Mouse (Mus musculus): Measurements from ENCODE around the gene Fars2.

Fars2 gene

DNA sequence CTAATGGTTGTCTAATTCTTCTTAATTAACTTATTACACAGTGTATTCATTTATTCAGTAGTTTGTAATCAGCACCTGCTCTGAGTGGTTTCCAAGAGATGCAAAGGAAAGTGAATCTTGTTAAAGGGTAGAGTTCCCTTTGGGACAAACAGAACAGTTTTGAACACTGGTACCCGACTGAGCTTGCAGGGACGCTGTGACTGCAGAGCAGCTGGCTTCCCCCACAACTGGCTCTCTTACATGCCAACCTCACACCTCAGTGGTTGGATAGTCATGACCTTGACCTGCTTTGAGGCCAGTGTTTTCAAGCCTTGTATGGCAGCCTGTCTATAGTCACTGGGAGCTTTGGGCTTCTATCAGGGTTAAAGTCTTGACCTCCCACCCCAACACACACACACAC is 156.3 kb downstream of the Fars2 start:
- in situ Hi-C loops (cut with MboI; ENCODE audit: low pct_unique_long_range_greater_than_20kb in 1 of 2, low sequenced_read_pairs in 2 of 2, unreplicated experiment in 1 of 2), result no loop called here

DNA sequence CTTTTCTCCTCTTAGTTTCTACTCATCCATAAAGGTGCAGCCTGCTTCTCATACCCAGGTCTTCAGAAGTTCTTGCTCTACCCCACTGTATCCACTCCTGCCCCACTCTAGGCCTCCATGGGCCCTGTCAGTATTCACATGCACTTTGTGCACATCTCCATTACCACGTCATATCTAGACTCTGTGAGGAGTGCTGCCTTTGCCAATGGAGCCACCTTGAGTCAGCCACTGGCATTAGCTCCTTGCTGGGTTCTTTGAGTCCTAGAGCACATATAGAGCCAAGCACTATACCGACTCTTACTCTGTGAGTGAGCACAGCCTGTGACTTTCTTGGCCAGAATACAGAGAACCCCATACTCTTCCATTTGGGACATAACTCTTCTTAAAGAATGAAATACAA is 159.0 kb downstream of the Fars2 start:
- in situ Hi-C loops (cut with MboI; ENCODE audit: low pct_unique_long_range_greater_than_20kb in 1 of 2, low sequenced_read_pairs in 2 of 2, unreplicated experiment in 1 of 2), result no loop called here

DNA sequence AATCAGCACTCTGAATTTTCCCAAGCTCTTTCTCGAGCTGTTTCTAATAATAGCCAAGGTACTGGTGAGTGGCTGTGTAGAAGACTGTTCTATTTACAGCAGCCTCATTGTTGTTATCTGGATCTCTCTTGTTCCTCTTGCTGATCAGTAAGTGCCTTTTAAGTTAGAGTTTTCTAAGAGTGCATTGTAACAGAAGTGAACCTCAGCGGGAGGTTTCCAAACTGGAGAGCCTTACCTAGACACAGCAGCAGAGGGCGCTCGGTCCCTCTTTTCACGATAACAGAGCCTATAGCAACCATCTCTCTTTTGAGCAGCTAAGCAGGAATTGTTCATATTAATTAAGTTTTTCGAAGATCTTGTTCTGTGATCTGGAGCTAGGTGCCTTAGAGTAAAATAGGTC is 164.8 kb downstream of the Fars2 start:
- in situ Hi-C loops (cut with MboI; ENCODE audit: low pct_unique_long_range_greater_than_20kb in 1 of 2, low sequenced_read_pairs in 2 of 2, unreplicated experiment in 1 of 2), result no loop called here

DNA sequence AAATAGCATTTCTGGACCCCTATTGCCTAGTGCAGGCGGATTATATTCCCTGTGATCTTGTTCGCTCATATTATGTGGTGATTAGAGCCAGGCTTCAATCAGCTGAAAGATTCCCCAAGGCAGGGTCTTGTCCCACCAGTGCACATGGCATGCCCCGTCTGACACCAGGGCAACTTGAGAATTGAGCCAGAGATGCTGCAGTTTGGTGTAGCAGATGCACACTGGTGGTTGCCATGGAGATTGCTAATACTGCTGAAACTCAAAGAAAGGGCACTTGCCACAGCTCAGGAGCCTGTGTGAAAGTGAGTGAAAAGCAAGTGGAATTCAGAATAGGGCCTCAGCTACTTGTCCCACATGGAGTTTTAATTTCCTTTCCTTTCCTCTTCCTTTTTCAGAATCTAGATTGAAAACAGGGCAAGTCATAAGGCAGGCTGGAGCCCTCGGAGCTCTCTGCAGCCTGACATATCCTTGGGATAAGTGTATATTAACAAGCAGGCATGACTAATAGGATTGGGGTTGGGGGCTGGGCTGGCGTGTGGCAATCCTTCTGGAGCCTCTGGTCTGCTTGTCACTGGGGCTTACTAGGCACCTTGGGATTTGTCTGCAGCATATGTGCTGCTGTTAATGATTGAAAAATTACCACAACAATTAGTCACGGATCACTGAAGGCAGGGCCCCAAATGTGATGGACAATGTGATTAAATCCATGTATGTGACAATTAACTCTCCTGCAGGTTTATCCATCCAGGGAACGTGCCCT is 165.8 kb downstream of the Fars2 start:
- in situ Hi-C loops (cut with MboI; ENCODE audit: low pct_unique_long_range_greater_than_20kb in 1 of 2, low sequenced_read_pairs in 2 of 2, unreplicated experiment in 1 of 2), result no loop called here

DNA sequence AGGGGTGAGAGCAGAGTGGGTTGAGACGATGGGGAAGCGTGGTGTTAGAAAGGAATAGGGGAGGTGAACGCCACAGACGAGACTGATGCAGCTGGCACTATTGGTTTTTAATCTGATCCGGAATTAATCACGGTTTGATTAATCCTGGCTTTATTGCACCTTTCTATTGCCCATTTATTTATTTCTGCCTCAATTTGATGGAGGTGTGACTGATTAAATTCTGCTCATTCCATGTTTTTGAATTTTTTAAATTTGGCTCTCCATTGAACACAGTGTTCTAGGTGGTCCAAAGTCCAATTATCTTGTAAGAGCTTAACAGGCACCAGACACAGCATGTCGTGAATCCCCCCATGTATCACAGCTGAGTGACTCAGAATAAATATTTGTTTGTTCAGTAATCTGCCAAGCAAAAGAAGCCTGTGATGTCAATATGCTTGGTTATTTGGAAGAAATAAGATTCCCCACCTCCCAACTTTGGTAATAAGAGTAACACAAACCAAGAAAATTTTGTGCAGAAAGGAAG is 166.4 kb downstream of the Fars2 start:
- in situ Hi-C loops (cut with MboI; ENCODE audit: low pct_unique_long_range_greater_than_20kb in 1 of 2, low sequenced_read_pairs in 2 of 2, unreplicated experiment in 1 of 2), result no loop called here

DNA sequence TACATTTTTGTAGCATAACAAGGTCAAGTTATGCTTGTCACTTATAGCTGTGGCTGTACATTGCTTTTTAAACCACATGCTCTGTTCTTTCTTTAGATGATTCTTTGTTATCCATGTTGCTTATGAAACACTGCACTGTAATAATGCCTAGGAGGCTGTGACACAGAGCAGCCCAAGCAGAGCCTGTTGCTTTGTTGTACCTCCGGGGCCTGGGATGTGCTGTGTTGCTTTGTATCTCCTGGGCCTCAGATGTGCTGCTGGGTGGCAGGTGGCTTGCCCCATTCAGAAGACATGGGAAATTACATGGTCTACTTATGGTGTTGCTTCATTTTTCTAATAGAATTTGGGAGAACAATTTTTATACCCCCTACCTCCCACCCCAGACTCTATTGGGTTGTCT is 166.9 kb downstream of the Fars2 start:
- in situ Hi-C loops (cut with MboI; ENCODE audit: low pct_unique_long_range_greater_than_20kb in 1 of 2, low sequenced_read_pairs in 2 of 2, unreplicated experiment in 1 of 2), result no loop called here

DNA sequence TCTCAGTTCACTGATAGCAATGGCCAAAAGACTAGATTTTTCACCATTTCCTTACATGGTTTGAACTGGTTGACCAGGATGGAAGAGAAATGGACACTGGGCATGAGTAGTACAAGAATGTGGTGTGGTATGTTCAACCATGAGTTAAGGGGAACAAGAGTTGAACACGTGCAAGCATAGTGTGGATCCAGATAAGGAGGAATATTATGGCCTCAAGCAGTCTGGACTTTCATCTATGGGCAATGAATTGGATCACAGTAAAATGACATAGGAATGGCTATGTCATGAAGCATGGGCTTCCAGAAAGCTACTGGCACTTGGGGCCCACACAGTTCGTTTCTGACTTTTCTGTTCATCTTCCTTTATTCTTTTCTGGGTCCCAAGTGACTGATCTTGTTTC is 168.0 kb downstream of the Fars2 start:
- in situ Hi-C loops (cut with MboI; ENCODE audit: low pct_unique_long_range_greater_than_20kb in 1 of 2, low sequenced_read_pairs in 2 of 2, unreplicated experiment in 1 of 2), result no loop called here

DNA sequence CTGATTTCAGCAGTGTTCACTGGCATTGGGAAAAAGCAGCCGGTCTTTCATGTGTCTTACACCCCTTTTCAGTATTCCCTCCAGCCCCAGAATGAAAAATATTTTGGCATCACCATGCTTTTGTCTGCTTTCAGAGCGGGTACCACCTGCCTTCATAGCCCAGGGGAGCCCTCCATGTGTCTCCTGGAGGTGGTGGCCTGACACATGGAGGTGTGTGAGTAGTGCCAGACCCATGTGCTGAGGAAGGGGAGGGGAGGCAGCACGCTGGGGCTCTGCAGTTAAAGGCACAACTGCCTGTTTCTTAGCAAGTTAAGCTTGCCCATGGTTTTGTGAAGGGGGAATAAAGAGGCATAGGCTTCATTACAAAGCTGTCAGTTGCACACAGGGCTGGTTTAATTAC is 176.3 kb downstream of the Fars2 start:
- in situ Hi-C loops (cut with MboI; ENCODE audit: low pct_unique_long_range_greater_than_20kb in 1 of 2, low sequenced_read_pairs in 2 of 2, unreplicated experiment in 1 of 2), result no loop called here

DNA sequence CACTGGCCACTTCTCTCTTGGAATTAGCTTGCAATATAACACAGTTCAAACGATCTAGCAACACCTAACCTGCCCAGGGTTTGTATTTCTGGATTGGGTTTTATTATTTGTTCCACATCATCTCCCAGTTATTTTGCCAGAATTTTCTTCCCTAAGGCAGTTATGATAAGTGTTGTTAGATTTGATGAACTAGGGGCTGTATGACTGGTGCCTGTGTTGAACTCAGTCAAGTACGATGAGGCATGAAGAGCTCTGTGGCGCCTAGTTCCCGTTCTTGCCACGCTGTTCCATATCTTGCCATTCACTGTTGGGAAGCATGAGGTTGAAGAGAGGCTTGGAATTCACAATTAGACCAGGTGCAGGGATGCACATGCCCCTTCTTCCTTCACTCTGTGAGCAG is 177.3 kb downstream of the Fars2 start:
- in situ Hi-C loops (cut with MboI; ENCODE audit: low pct_unique_long_range_greater_than_20kb in 1 of 2, low sequenced_read_pairs in 2 of 2, unreplicated experiment in 1 of 2), result no loop called here

DNA sequence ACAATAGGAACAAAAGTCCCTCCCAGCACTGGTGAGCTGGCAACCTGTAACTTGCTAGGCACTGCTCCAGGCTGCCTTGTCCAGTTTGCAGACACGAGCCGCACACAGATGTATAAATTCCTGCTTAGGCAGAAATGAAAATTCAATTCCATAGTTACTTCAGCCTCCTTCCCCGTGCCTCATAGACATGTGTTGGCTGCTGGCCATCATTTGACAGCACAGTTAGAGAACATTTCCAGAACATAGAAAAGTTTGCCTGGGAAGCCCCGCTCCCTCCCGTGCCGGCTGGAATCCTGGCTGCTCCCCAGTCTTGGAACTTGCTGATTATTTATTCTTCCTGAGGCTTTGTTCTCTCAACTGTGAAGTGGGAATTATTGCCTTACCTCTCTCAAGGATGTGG is 178.6 kb downstream of the Fars2 start:
- in situ Hi-C loops (cut with MboI; ENCODE audit: low pct_unique_long_range_greater_than_20kb in 1 of 2, low sequenced_read_pairs in 2 of 2, unreplicated experiment in 1 of 2), result no loop called here

DNA sequence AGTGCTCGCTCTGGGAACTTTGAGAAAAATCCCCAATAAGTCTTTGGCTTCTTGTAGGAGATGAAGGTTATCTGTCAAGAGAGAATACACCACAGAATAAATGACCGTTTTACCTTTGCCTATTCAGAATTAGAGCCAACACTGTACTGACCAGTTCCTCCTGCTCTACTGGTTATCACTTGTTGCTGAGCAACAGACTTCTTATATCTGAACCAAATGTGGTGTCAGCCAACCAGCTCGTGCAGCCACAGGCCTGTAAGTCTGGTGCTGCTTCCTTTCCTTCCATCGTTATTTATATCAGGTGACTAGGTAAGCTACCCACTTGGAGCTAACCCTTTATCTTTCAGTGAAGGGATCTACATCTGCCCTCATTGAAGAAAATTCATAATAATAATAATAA is 179.4 kb downstream of the Fars2 start:
- in situ Hi-C loops (cut with MboI; ENCODE audit: low pct_unique_long_range_greater_than_20kb in 1 of 2, low sequenced_read_pairs in 2 of 2, unreplicated experiment in 1 of 2), result no loop called here

DNA sequence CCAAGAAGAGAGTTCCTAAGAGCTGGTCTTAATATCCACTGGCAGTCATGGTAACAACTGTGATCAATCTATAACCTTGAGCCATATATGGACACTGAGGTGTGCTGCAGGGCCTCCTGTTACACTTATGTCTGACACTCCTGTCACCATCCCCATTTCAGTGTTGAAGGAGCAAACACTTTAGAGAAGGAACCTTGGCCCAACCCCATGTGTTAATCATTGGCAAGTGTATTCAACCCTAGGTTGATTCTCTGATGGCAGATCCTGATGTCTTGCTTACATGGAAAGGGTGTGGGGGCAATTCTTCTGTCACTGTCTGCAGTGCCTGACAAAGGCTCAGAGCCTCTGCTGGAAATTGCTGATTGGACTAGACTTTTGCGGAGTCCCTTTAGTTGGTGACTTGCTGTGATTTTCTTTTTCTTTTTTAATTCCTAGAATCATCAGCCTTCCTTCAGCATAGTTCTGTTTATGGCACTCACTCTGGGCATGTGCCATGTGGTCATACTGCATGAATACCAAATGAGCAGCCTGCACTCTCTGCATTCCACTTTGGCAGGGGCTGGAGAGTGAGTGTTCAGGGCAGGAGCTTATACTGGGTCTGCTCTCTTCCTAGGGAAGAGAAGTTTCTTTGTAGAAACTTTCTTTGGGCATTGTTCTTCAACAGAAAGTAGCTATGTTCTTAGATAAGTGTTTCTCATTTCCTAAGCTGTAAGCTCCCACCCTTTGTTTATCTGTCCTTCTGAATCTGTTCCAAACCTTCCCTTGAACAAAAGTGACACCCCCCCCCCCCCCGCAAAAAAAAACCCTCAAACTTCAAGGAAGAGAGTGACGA is 181.0 kb downstream of the Fars2 start:
- in situ Hi-C loops (cut with MboI; ENCODE audit: low pct_unique_long_range_greater_than_20kb in 1 of 2, low sequenced_read_pairs in 2 of 2, unreplicated experiment in 1 of 2), result no loop called here

DNA sequence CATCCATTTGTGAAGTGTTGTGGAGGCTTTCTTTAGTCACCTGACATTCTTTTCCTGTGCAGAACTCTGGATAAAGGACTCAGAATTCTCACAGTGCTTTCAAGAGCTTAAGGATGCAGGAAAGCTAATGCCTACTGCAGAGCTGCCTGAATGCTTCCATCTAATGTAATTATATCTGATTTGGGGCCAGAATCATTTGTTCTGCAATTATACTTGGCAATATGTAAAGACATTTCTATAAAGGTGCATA is 181.5 kb downstream of the Fars2 start:
- in situ Hi-C loops (cut with MboI; ENCODE audit: low pct_unique_long_range_greater_than_20kb in 1 of 2, low sequenced_read_pairs in 2 of 2, unreplicated experiment in 1 of 2), result no loop called here

DNA sequence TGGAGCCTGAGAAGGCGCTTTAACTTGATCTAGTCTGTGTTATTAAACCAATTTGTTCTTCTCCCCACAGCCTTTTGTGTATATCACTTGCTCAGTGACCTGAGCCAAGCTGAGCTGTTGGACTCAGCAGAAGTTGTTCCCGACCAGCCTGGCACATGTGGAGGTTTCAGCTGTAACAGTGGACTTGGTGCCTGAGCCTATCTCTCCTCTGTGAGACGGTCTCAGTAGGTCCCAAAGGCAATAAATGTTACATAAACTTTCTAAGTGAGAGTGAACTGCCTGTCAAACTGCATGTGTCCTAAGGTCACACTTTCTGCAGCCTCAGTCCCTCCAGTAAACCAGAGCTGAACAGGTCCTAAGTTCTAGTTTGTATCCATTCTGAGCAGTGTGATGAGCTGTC is 185.6 kb downstream of the Fars2 start:
- in situ Hi-C loops (cut with MboI; ENCODE audit: low pct_unique_long_range_greater_than_20kb in 1 of 2, low sequenced_read_pairs in 2 of 2, unreplicated experiment in 1 of 2), result no loop called here

DNA sequence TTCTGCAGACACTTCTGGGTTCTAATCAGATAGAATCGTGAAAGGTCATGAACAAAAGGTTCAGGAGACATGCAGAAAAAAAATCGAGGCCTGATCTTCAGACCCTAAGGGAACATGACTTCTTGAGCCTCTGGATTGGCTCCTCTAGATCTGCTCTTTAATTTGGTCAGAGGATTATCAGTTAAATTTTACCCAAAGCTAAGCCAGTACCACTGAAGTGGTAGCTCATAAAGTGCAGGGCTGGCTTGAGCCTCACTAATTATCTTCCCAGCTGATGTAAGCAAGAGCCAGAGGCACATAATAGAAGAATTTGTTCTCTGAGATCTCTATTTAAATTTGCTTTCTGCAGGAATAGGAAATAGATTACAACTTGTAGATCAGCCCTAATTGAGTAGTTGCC is 188.1 kb downstream of the Fars2 start:
- in situ Hi-C loops (cut with MboI; ENCODE audit: low pct_unique_long_range_greater_than_20kb in 1 of 2, low sequenced_read_pairs in 2 of 2, unreplicated experiment in 1 of 2), result no loop called here

DNA sequence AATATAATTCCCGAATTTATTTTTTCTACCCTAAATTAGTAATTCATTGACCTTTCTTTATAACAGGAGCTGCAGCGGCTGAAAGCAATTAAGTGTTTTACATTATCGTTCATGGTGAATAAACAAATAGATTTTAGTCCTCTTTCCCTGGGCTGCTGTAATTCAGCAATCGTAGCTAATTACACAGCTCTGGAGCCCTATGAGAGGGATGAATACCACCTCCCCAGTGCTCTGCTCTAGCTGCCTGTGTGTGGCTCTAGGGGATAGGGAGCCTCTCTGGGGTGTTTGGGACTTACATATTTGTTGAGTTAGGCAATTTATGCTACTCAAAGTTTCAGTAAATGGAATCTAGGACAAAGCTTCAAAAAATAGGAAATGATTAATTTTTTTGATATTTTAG is 190.2 kb downstream of the Fars2 start:
- in situ Hi-C loops (cut with MboI; ENCODE audit: low pct_unique_long_range_greater_than_20kb in 1 of 2, low sequenced_read_pairs in 2 of 2, unreplicated experiment in 1 of 2), result no loop called here

DNA sequence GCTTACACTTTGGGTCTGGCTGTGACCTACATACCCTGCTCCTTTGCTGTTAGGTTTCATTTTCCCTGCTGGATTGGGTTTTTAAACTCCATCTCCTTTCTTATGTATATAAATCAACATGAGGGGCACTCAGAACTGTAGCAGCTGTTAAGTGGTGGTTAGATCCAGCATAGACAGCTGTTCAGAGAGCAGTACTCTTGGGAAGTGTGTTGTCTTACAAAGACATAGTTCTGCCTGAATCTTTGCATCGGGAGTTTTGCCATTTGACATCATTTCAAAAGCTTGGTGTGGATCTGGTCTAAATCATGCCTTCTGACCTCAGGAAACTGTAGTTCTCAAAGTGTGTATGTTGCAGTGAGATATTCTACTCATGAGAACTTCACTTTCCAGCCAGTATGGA is 191.9 kb downstream of the Fars2 start:
- in situ Hi-C loops (cut with MboI; ENCODE audit: low pct_unique_long_range_greater_than_20kb in 1 of 2, low sequenced_read_pairs in 2 of 2, unreplicated experiment in 1 of 2), result no loop called here

DNA sequence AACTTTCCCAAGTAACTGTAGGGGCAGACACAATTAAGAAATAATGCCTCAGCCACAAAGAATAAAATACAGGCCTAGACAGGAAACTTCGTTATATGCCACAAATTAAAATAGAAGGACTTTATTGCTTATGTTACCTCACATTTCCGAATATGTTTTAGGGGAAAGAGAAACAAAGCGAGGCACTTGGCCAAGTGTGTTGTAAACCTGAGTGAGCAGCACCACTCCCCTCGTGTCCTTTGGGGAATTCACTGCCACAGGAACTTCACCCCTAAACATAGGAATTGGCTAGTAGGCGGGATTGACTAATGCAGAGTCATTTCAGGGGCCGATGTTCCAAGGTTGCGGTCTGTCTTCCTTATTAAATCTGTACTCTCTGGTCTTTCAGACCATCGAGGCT is 197.0 kb downstream of the Fars2 start:
- in situ Hi-C loops (cut with MboI; ENCODE audit: low pct_unique_long_range_greater_than_20kb in 1 of 2, low sequenced_read_pairs in 2 of 2, unreplicated experiment in 1 of 2), result no loop called here

DNA sequence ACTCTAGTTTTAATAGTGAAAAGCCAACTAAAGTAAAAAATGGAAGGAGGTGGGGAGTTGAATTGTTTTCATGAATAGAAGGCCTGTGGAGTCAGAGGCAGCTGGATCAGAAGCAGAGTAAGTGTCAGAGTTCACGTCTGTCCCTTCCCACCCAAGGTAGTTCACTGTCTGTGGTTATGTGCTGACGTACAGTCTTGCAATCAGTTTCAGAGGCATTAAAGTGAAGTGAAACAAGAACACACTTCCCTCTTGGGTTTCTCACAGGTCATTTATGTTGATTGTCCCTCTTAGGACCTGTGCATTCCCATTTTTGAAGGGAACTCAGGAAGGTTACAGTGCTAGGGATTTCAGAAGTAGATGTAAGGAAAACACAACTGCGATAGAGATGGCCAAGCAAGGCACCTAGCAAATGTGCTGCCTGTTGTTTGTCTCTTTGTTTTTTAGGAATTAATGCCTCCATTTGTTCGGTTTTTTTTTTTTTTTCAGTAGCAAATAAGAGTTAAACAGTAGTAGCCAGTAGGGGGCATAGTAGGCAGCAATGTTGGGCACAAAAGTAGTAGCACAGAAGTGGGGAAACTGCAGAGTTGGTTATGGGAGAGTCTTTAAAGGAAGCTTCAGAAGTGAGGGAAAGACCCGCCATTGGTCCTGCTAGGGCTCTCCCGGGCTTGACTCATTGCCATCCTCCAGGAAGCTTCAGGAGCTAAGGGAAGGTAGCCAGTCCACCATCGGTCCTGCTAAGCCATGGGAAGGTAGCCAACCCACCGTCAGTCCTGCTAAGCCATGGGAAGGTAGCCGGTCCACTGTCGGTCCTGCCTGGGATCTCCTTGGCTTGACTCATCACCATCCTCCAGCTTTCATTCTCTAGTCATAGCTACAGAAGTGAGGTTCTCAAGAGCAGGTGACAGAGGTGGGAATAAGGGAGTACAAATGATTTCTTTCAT is 197.9 kb downstream of the Fars2 start:
- in situ Hi-C loops (cut with MboI; ENCODE audit: low pct_unique_long_range_greater_than_20kb in 1 of 2, low sequenced_read_pairs in 2 of 2, unreplicated experiment in 1 of 2), result no loop called here

All from mouse embryonic stem cell (cell line).